Mouse (Mus musculus) megakaryocyte-erythroid progenitor cell, adult 5 weeks (primary cell): ENCODE results near the gene Edil3. TPM values are rescaled to one million over a fixed set of nuclear protein-coding genes. Genes with fewer than 3 reads are reported as not detected.

ENCODE experiments used
- polyA plus RNA-seq: library from polyadenylated mRNA; stranded (reverse); fragments of >175 nt; gene quantifications from 2 replicates; pipeline ENCODE4 v1.2.3, GENCODE M21; 2012

Edil3 gene
- polyA plus RNA-seq: 0.07 TPM in 1 of 2 replicates, not detected in the other

GRCm38 (mm10) chr13:88821440-88822331 is at the start of gene Edil3:
Edil3 (plus strand) TSS chr13:88821472.

